In the genomic region with DNA sequence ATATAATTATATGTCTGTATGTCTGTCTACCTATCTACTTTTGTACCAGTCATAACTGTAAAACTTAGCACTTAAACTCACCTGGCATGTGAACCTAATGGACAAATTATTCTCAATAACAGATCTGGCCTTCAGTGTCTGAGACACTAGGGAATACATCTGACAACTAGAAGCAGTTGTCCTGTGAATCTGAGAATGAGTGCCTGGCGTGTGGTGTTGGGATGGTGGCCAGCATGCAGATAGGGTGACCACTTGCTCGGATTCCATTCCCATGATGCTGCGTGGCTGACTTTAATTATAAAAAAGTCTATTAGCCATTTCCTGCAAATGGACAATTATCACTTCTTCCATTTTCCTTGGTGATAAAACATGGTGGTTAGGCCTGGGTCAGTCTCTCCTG, we compare ENCODE assay signal across 27 mouse cellular contexts. TPM values are rescaled to one million over a fixed set of nuclear protein-coding genes. Genes with fewer than 3 reads are reported as not detected.
"Had no signal": no experiment of that assay in that cellular context is flagged by ENCODE, and none has a peak within 500 bp of the region (broad histone marks: within the 10 kb centered on the region; RNA-seq: fewer than 3 reads in every experiment).

No protein-coding gene starts in this region.

- H3K27ac ChIP-seq: kidney, embryonic 15.5 days; limb, embryonic 12.5 days; limb, embryonic 15.5 days; liver, embryonic 14.5 days; macrophage; midbrain, embryonic 12.5 days; midbrain, embryonic 15.5 days had no signal

- H3K27me3 ChIP-seq: kidney, embryonic 15.5 days; limb, embryonic 12.5 days; limb, embryonic 15.5 days; midbrain, embryonic 12.5 days; midbrain, embryonic 15.5 days had no signal

- DNase-seq: kidney, adult 11 months; kidney, adult 8-10 months; kidney, postnatal 10 days; kidney, postnatal 36 days; left cerebral cortex, postnatal 4 days; liver, postnatal 0 days; lung, embryonic 14.5 days; thymus, postnatal 25 days had no signal

- H3K4me3 ChIP-seq: kidney, embryonic 15.5 days; limb, embryonic 12.5 days; limb, embryonic 15.5 days; midbrain, embryonic 12.5 days; midbrain, embryonic 15.5 days had no signal

- H3K9ac ChIP-seq: kidney, embryonic 15.5 days; limb, embryonic 12.5 days; limb, embryonic 15.5 days; liver, embryonic 14.5 days; liver, postnatal 0 days; lung, embryonic 14.5 days; midbrain, embryonic 12.5 days; midbrain, embryonic 15.5 days had no signal

RNA-seq across cellular contexts. Expression of gene Teddm1a, which starts 14.3 kb away (rescaled TPM):
- total RNA-seq: layer of hippocampus, postnatal 14 days; left cerebral cortex, adult 18-20 months; left cerebral cortex, postnatal 10 days; left cerebral cortex, postnatal 4 days; megakaryocyte, adult 5-6 weeks had no signal
- polyA plus RNA-seq: kidney, embryonic 15.5 days; limb, embryonic 12.5 days; limb, embryonic 15.5 days; liver, embryonic 11.5 days; liver, embryonic 14.5 days; liver, postnatal 0 days; lung, embryonic 14.5 days; lung, postnatal 0 days; macrophage; midbrain, embryonic 12.5 days; midbrain, embryonic 15.5 days; neural tube, embryonic 11.5 days; neural tube, embryonic 14.5 days; small intestine, adult 2 months; spleen, adult 2 months; stomach, embryonic 14.5 days; thymus, postnatal 0 days had no signal

RNA-seq across cellular contexts. Expression of gene Teddm1b, which starts 31.7 kb away (rescaled TPM):
- total RNA-seq: layer of hippocampus, postnatal 14 days; left cerebral cortex, adult 18-20 months; left cerebral cortex, postnatal 10 days; left cerebral cortex, postnatal 4 days had no signal
- polyA plus RNA-seq: macrophage; small intestine, adult 2 months; spleen, adult 2 months had no signal
